Mouse (Mus musculus) stomach, adult 2 months (tissue): ENCODE data around the gene Mbtps2. TPM values are rescaled to one million over a fixed set of nuclear protein-coding genes. Genes with fewer than 3 reads are reported as not detected.

Experiments
- polyA plus RNA-seq: library from polyadenylated mRNA; depleted of rRNA; stranded (reverse); fragments of >200 nt; gene quantifications from 2 replicates; pipeline ENCODE4 v1.2.3, GENCODE M21; 2012; rRNA removed

The Mbtps2 gene
- 0.57 and 2.3 TPM in 2 replicates for polyA plus RNA-seq

DNA sequence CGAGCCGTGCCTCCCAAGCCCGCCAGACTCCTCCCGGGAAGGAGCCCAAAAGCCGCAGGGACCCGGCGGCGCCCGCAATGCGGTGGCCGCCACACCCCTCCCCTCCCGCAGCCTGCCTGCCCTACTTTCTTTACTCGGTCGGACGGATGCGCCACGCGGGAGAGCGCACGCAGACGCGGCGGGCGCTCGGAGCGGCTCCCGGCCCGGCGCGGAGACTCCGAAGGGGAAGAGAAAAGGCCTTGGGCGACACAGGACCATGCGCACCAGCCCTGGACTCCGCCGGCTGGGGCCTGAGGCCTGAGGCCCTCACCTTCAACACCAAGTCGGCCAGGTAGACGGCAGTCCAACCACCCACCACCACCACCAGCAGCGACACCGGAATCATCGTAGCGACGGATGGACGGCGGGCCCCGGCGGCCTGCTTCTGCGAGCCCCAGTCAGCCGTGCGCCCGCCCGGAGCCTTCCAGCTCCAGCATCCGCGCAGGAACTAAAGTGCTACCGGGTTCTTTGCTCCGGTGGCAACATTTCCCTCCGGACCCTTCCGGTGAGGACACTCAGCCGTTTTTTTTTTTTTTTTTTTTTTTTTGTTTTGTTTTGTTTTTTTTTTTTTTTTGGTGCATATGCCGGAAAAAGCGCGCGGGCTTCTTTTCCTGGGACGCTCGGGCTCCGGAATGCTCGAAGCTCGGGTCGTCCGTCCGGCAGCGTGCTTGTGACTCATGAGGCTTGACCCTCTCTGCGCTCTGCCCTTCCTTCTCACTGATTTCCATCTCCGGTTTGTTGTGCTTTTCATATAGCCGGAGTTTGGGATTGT lies at the start of gene Mbtps2:
Mbtps2 (minus strand) TSS at position 530 of the 811 bp plus-strand sequence.

DNA sequence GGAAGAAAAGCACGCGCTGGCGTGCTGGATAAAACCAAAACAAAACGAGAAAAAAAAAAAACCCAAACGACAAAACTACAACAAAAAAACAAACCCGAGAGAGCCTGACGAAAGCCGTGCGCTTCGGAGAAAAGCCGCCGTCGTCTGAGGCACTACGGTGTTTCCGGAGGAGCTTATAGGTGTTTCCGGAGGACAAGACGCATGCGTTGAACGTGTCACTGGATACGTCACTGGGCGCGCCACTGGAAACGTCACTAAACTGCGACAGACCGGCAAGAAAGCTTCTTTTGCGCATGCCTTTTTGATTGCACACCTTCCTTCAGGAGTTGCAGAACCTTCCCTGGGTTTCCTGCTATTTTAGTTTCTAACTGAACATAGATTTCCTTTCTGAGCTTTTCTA lies 29.7 kb downstream of the Mbtps2 start, which contains the start of gene Yy2:
Yy2 (minus strand) TSS at position 146 of the 400 bp plus-strand sequence.

GRCm38 (mm10) chrX:157491944-157492726 lies 106.4 kb downstream of the Mbtps2 start, which contains the start of gene Sms:
Gene Sms (minus strand): TSS chrX:157492287.

Other genes with a start within 250 kb of the Mbtps2 start
- not detected in 2 replicates for gene Phex, start 183.4 kb downstream of the Mbtps2 start, polyA plus RNA-seq
- gene Sms, start 106.4 kb downstream of the Mbtps2 start, polyA plus RNA-seq, result 4.9 and 6.4 TPM in 2 replicates
- 0.03 TPM in 1 of 2 replicates, not detected in the other for gene Yy2, start 29.7 kb downstream of the Mbtps2 start, polyA plus RNA-seq
- gene Smpx, start 100.2 kb upstream of the Mbtps2 start, polyA plus RNA-seq, result 1.0 and 2.8 TPM in 2 replicates
- 0.03 TPM in 1 of 2 replicates, not detected in the other for gene Klhl34, start 219.7 kb upstream of the Mbtps2 start, polyA plus RNA-seq